Mouse (Mus musculus): Measurements from ENCODE around the gene Pamr1. TPM values are rescaled to one million over a fixed set of nuclear protein-coding genes. Genes with fewer than 3 reads are reported as not detected.
A peak's percentile ranks its signal among the peaks of the same experiment; 100 is the strongest.

Pamr1 gene
- polyA plus RNA-seq, 1 experiment from 2014 or later, result 9.1 TPM

DNA sequence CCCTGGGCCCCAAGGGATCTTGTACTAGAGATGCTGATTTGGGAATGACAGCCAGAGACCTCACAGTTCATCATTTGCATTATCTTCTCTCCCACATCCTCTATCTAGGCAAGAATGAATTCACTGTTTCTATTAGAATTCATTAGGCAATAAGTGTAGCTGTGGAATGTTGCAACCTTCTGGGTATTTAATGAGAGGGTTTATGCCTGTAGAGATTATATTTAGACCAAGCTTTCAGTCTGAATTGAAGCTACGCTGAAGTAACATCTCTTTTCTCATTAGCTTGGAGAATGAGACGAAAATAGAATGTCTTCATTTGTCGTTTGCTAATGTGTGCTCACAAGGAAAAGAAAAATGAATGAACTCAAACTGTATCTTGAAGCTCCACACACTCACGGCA lies 100.5 kb downstream of the Pamr1 start:
- WGBS, result 84% methylated on average over 4 of the region's 4 CpGs
- H3K27ac ChIP-seq, result no peak overlapping the region
- no peaks in the 10 kb centered on the region for H3K9me3 ChIP-seq
- no peaks in the 10 kb centered on the region for H3K4me1 ChIP-seq
- no peaks in the 10 kb centered on the region for H3K27me3 ChIP-seq
- H3K9ac ChIP-seq, result no peak overlapping the region
- H3K4me2 ChIP-seq (replicated peaks), result no peak overlapping the region
- no peak for ATAC-seq (ENCODE audit: insufficient number of reproducible peaks, insufficient read depth, low FRiP score, low TSS enrichment)
- H3K4me3 ChIP-seq, result no peak overlapping the region
- no peaks in the 10 kb centered on the region for H3K36me3 ChIP-seq

GRCm38 (mm10) chr2:102655966-102656725 lies 106.3 kb downstream of the Pamr1 start:
- H3K9ac ChIP-seq, result no peak overlapping the region
- no peaks in the 10 kb centered on the region for H3K36me3 ChIP-seq
- no peak overlapping the region for H3K4me3 ChIP-seq
- H3K4me2 ChIP-seq (replicated peaks), result no peak overlapping the region
- H3K27ac ChIP-seq, result no peak overlapping the region
- H3K4me1 ChIP-seq, result peaks cover 7% of the 10 kb centered on the region; the same call in 1 of the 2 replicates
- 65% methylated on average over 8 of the region's 8 CpGs for WGBS
- no peak for ATAC-seq (ENCODE audit: insufficient number of reproducible peaks, insufficient read depth, low FRiP score, low TSS enrichment)
- no peaks in the 10 kb centered on the region for H3K9me3 ChIP-seq
- peaks cover 37% of the 10 kb centered on the region for H3K27me3 ChIP-seq

GRCm38 (mm10) chr2:102657726-102658125 lies 107.9 kb downstream of the Pamr1 start:
- no peak overlapping the region for H3K9ac ChIP-seq
- no peak overlapping the region for H3K27ac ChIP-seq
- 11% methylated on average over 7 of the region's 7 CpGs for WGBS
- no peaks in the 10 kb centered on the region for H3K9me3 ChIP-seq
- no peak overlapping the region for H3K4me3 ChIP-seq
- no peak for ATAC-seq (ENCODE audit: insufficient number of reproducible peaks, insufficient read depth, low FRiP score, low TSS enrichment)
- H3K36me3 ChIP-seq, result no peaks in the 10 kb centered on the region
- peaks cover 37% of the 10 kb centered on the region for H3K27me3 ChIP-seq
- H3K4me2 ChIP-seq (replicated peaks), result peak overlapping the region; percentile 100
- H3K4me1 ChIP-seq, result peaks cover 12% of the 10 kb centered on the region

DNA sequence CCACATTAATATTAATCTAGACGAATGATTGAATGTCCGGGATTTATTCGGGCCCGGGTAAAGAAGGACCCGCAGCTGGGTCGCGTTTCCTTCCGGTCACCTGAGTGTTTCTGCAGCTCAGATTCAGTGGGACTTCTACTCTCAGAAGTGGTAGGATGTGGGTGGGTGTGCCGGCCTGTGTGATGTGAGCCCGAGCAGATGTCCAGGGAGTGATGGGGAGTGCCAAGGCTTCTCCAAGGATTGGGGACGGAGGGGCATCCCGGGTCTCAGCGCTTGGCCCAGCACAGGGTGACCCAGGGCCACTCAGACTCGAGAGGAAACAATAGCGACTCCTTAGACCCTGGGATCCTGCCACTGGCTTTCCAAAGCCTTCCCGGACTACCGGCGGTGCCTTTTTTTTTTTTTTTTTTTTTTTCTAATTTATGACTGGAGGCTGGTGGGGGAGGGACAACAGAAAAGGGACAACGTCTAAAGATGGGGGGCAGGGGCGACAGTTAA lies 108.4 kb downstream of the Pamr1 start, which contains the start of gene Slc1a2:
TSS of gene Slc1a2 (plus strand) at position 497 of the 498 bp plus-strand sequence.
- WGBS, result 2% methylated on average over 18 of the region's 20 CpGs
- peaks cover 37% of the 10 kb centered on the region for H3K27me3 ChIP-seq
- peak within 1 kb of the TSS; percentile 76 for H3K4me3 ChIP-seq
- peak within 1 kb of the TSS; percentile 100 for H3K4me2 ChIP-seq (replicated peaks)
- ATAC-seq (ENCODE audit: insufficient number of reproducible peaks, insufficient read depth, low FRiP score, low TSS enrichment), result no peak
- no peaks in the 10 kb centered on the region for H3K36me3 ChIP-seq
- H3K9me3 ChIP-seq, result no peaks in the 10 kb centered on the region
- H3K4me1 ChIP-seq, result peaks cover 17% of the 10 kb centered on the region
- H3K27ac ChIP-seq, result peak within 1 kb of the TSS; percentile 30; the same call in 1 of the 2 replicates
- H3K9ac ChIP-seq, result peak within 1 kb of the TSS; percentile 58

GRCm38 (mm10) chr2:102658661-102659520 lies 109.1 kb downstream of the Pamr1 start:
- ATAC-seq (ENCODE audit: insufficient number of reproducible peaks, insufficient read depth, low FRiP score, low TSS enrichment), result peak; percentile 72
- Histone ChIP-seq H3K4me3 (peak overlapping the region; percentile 76), H3K4me1 (peaks cover 19% of the 10 kb centered on the region), H3K9me3 (no peaks in the 10 kb centered on the region), H3K27ac (peak overlapping the region; percentile 30; the same call in 1 of the 2 replicates), H3K4me2 (replicated peaks) (peak overlapping the region; percentile 100), H3K27me3 (peaks cover 37% of the 10 kb centered on the region), H3K36me3 (no peaks in the 10 kb centered on the region), H3K9ac (peak overlapping the region; percentile 58)
- WGBS, result under 1% methylated on average over 77 of the region's 80 CpGs

- H3K36me3 ChIP-seq, result no peaks in the 10 kb centered on the region
- H3K27me3 ChIP-seq, result peaks cover 37% of the 10 kb centered on the region
- H3K4me3 ChIP-seq, result peak overlapping the region; percentile 76
- H3K27ac ChIP-seq, result no peak overlapping the region
- no peak overlapping the region for H3K9ac ChIP-seq
- H3K9me3 ChIP-seq, result no peaks in the 10 kb centered on the region
- H3K4me1 ChIP-seq, result peaks cover 19% of the 10 kb centered on the region
- under 1% methylated on average over 10 of the region's 10 CpGs for WGBS
- no peak for ATAC-seq (ENCODE audit: insufficient number of reproducible peaks, insufficient read depth, low FRiP score, low TSS enrichment)
- H3K4me2 ChIP-seq (replicated peaks), result peak overlapping the region; percentile 100
Observed at GRCm38 (mm10) chr2:102659521-102659830, 109.7 kb downstream of the Pamr1 start.

- Histone ChIP-seq H3K9me3 (no peaks in the 10 kb centered on the region), H3K4me2 (replicated peaks) (no peak overlapping the region), H3K27ac (no peak overlapping the region), H3K36me3 (no peaks in the 10 kb centered on the region), H3K27me3 (peaks cover 37% of the 10 kb centered on the region), H3K4me3 (no peak overlapping the region), H3K9ac (no peak overlapping the region), H3K4me1 (peaks cover 19% of the 10 kb centered on the region)
- WGBS, result 54% methylated on average over 2 of the region's 2 CpGs
- ATAC-seq (ENCODE audit: insufficient number of reproducible peaks, insufficient read depth, low FRiP score, low TSS enrichment), result no peak
Observed at GRCm38 (mm10) chr2:102661052-102661451, 111.2 kb downstream of the Pamr1 start.

DNA sequence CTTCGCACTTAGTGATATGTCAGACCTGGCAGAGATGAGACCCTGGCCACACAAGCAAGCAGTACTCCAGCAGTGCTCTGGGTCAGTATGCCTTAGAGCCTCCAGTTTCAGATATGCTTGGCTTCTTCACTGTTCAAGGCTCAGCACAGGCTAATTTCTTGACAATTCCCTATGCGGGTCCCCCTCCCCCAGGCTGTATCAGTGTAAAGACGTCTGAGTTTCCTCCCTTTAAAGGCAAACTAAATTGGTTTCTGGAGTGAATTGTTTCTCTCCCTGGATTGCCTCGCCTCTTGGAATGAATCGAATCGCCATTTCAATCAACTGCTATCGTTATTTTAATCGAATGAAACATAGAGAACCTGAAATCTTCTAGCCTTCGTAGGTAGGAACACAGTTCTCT lies 113.1 kb downstream of the Pamr1 start:
- Histone ChIP-seq H3K4me1 (peaks cover 19% of the 10 kb centered on the region), H3K9me3 (no peaks in the 10 kb centered on the region), H3K27me3 (peaks cover 27% of the 10 kb centered on the region), H3K9ac (no peak overlapping the region), H3K4me3 (no peak overlapping the region), H3K27ac (no peak overlapping the region), H3K36me3 (no peaks in the 10 kb centered on the region), H3K4me2 (replicated peaks) (no peak overlapping the region)
- WGBS, result 53% methylated on average over 9 of the region's 9 CpGs
- no peak for ATAC-seq (ENCODE audit: insufficient number of reproducible peaks, insufficient read depth, low FRiP score, low TSS enrichment)

DNA sequence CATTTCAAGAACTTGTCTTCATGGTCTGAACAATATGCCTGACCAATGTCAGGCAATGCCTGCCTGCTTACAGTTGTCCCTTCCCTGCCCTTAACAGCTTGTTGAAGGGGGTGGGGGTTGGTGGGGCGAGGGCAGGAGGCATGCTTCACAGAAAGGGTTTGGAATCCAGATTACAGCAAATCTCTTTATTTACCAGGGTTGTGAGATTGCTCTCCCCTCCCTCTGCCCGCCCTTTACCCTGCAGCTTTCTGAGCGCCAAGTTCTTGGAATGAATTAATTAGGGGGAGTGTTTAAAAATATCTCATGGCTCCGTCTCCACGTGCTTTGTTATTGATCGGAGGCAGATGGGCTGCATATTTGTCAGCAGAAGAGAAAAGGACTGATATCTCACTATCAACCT lies 113.5 kb downstream of the Pamr1 start:
- Histone ChIP-seq H3K9me3 (no peaks in the 10 kb centered on the region), H3K36me3 (no peaks in the 10 kb centered on the region), H3K4me2 (replicated peaks) (no peak overlapping the region), H3K4me1 (peaks cover 19% of the 10 kb centered on the region), H3K4me3 (no peak overlapping the region), H3K9ac (no peak overlapping the region), H3K27ac (no peak overlapping the region), H3K27me3 (peaks cover 23% of the 10 kb centered on the region)
- 10% methylated on average over 6 of the region's 6 CpGs for WGBS
- no peak for ATAC-seq (ENCODE audit: insufficient number of reproducible peaks, insufficient read depth, low FRiP score, low TSS enrichment)

GRCm38 (mm10) chr2:102663865-102664264 lies 114.1 kb downstream of the Pamr1 start:
- WGBS, result 64% methylated on average over 3 of the region's 3 CpGs
- H3K4me1 ChIP-seq, result peaks cover 19% of the 10 kb centered on the region
- H3K4me2 ChIP-seq (replicated peaks), result no peak overlapping the region
- no peak overlapping the region for H3K4me3 ChIP-seq
- no peak overlapping the region for H3K27ac ChIP-seq
- ATAC-seq (ENCODE audit: insufficient number of reproducible peaks, insufficient read depth, low FRiP score, low TSS enrichment), result no peak
- no peaks in the 10 kb centered on the region for H3K36me3 ChIP-seq
- H3K9ac ChIP-seq, result no peak overlapping the region
- H3K27me3 ChIP-seq, result peaks cover 20% of the 10 kb centered on the region
- no peaks in the 10 kb centered on the region for H3K9me3 ChIP-seq

- peaks cover 5% of the 10 kb centered on the region for H3K4me1 ChIP-seq
- WGBS, result 81% methylated on average over 6 of the region's 6 CpGs
- H3K27me3 ChIP-seq, result no peaks in the 10 kb centered on the region
- H3K9ac ChIP-seq, result no peak overlapping the region
- no peak overlapping the region for H3K27ac ChIP-seq
- H3K9me3 ChIP-seq, result no peaks in the 10 kb centered on the region
- H3K36me3 ChIP-seq, result no peaks in the 10 kb centered on the region
- no peak overlapping the region for H3K4me3 ChIP-seq
- ATAC-seq (ENCODE audit: insufficient number of reproducible peaks, insufficient read depth, low FRiP score, low TSS enrichment), result no peak
- H3K4me2 ChIP-seq (replicated peaks), result no peak overlapping the region
Observed at GRCm38 (mm10) chr2:102667981-102668380, 118.2 kb downstream of the Pamr1 start.
